Mouse (Mus musculus) lung, postnatal 0 days (tissue): ENCODE data around the gene Cyb5b.

Source experiments
- CTCF ChIP-seq: IDR thresholded peaks from 2 replicates; pipeline ENCODE4 v1.5.1; 2016; ENCODE audit warnings: antibody characterized with exemption, mild to moderate bottlenecking
- EP300 ChIP-seq: IDR thresholded peaks from 2 replicates; pipeline ENCODE4 v1.6.1; 2016; ENCODE audit warnings: antibody characterized with exemption, mild to moderate bottlenecking, control low read depth

- TF ChIP-seq CTCF (no peak), EP300 (no peak)
Observed at GRCm38 (mm10) chr8:107124343-107124742, 26.1 kb upstream of the Cyb5b start.
